Mouse (Mus musculus) hindbrain, embryonic 10.5 days (tissue): ENCODE results near the gene Calml4. TPM values are rescaled to one million over a fixed set of nuclear protein-coding genes. Genes with fewer than 3 reads are reported as not detected.

ENCODE experiments used
- polyA plus RNA-seq: library from polyadenylated mRNA; unstranded; fragments of >200 nt; fragmentation: Nextera tagmentation; extraction: Ambion mirVana; gene quantifications from 2 replicates; pipeline ENCODE4 v1.2.1, GENCODE M21; 2016

Gene Calml4
- polyA plus RNA-seq, 1 experiment from 2014 or later = 6.4 TPM

Other genes starting within 250 kb of the Calml4 start
- gene Itga11, start 180.3 kb upstream of the Calml4 start, polyA plus RNA-seq = 2.3 and 3.0 TPM in 2 replicates
- 30.0 and 32.2 TPM in 2 replicates for gene Fem1b, start 46.1 kb upstream of the Calml4 start, polyA plus RNA-seq
- gene Cln6, start 19.3 kb upstream of the Calml4 start, polyA plus RNA-seq = 12.6 and 15.1 TPM in 2 replicates
- 56.7 and 57.4 TPM in 2 replicates for gene Pias1, start 129.8 kb downstream of the Calml4 start, polyA plus RNA-seq